Mouse (Mus musculus): ENCODE measurements around the gene Exoc3l4. TPM values are rescaled to one million over a fixed set of nuclear protein-coding genes. Genes with fewer than 3 reads are reported as not detected.

The Exoc3l4 gene
- polyA plus RNA-seq, 1 experiment from 2014 or later, result 9.4 TPM

- no peaks in the 10 kb centered on the region for H3K36me3 ChIP-seq (ENCODE audit: control insufficient read depth, insufficient read depth, low read length)
- H3K27ac ChIP-seq (replicated peaks in 1 of 2; ENCODE audit: control insufficient read depth in 1 of 2, insufficient read depth in 1 of 2, low read depth in 2 of 2, low read length in 2 of 2), result no peak overlapping the region
- peaks cover 30 to 41% of the 10 kb centered on the region in 2 experiments for H3K4me1 ChIP-seq (ENCODE audit: control insufficient read depth in 2 of 2, insufficient read depth in 2 of 2, low read length in 2 of 2)
- peaks cover 60% of the 10 kb centered on the region for H3K27me3 ChIP-seq (ENCODE audit: control insufficient read depth, insufficient read depth, low read length)
- no peak overlapping the region for H3K4me3 ChIP-seq (ENCODE audit: control insufficient read depth in 1 of 2, insufficient read depth in 1 of 2, low read depth in 1 of 2, low read length in 2 of 2)
- ATAC-seq (ENCODE audit: insufficient number of reproducible peaks, insufficient read depth, low FRiP score, low read depth), result no peak
- no peak overlapping the region for H3K9ac ChIP-seq (ENCODE audit: low read length)
- 45% methylated on average over 9 of the region's 9 CpGs for WGBS
- H3K4me2 ChIP-seq (ENCODE audit: low read length), result no peak overlapping the region
- H3K9me3 ChIP-seq (ENCODE audit: control insufficient read depth, low read length), result no peaks in the 10 kb centered on the region
These were observed 7.7 kb downstream of the Exoc3l4 start for GRCm38 (mm10) chr12:111424547-111424946.

GRCm38 (mm10) chr12:111425258-111425657, 8.4 kb downstream of the Exoc3l4 start:
- H3K4me1 ChIP-seq (ENCODE audit: control insufficient read depth in 2 of 2, insufficient read depth in 2 of 2, low read length in 2 of 2), result peaks cover 37 to 47% of the 10 kb centered on the region in 2 experiments
- H3K4me3 ChIP-seq (ENCODE audit: control insufficient read depth in 1 of 2, insufficient read depth in 1 of 2, low read depth in 1 of 2, low read length in 2 of 2), result no peak overlapping the region
- WGBS, result 5% methylated on average over 15 of the region's 15 CpGs
- no peak for ATAC-seq (ENCODE audit: insufficient number of reproducible peaks, insufficient read depth, low FRiP score, low read depth)
- H3K4me2 ChIP-seq (ENCODE audit: low read length), result no peak overlapping the region
- H3K27ac ChIP-seq (replicated peaks in 1 of 2; ENCODE audit: control insufficient read depth in 1 of 2, insufficient read depth in 1 of 2, low read depth in 2 of 2, low read length in 2 of 2), result no peak overlapping the region
- H3K9me3 ChIP-seq (ENCODE audit: control insufficient read depth, low read length), result no peaks in the 10 kb centered on the region
- peaks cover 66% of the 10 kb centered on the region for H3K27me3 ChIP-seq (ENCODE audit: control insufficient read depth, insufficient read depth, low read length)
- no peak overlapping the region for H3K9ac ChIP-seq (ENCODE audit: low read length)
- H3K36me3 ChIP-seq (ENCODE audit: control insufficient read depth, insufficient read depth, low read length), result no peaks in the 10 kb centered on the region

- H3K4me2 ChIP-seq (ENCODE audit: low read length), result no peak overlapping the region
- H3K4me3 ChIP-seq (ENCODE audit: control insufficient read depth in 1 of 2, insufficient read depth in 1 of 2, low read depth in 1 of 2, low read length in 2 of 2), result no peak overlapping the region
- peak; percentile 13; the same call in 1 of the 2 replicates for ATAC-seq (ENCODE audit: insufficient number of reproducible peaks, insufficient read depth, low FRiP score, low read depth)
- no peak overlapping the region for H3K9ac ChIP-seq (ENCODE audit: low read length)
- H3K27me3 ChIP-seq (ENCODE audit: control insufficient read depth, insufficient read depth, low read length), result peaks cover 70% of the 10 kb centered on the region
- H3K9me3 ChIP-seq (ENCODE audit: control insufficient read depth, low read length), result no peaks in the 10 kb centered on the region
- H3K27ac ChIP-seq (replicated peaks in 1 of 2; ENCODE audit: control insufficient read depth in 1 of 2, insufficient read depth in 1 of 2, low read depth in 2 of 2, low read length in 2 of 2), result no peak overlapping the region
- 15% methylated on average over 29 of the region's 29 CpGs for WGBS
- H3K36me3 ChIP-seq (ENCODE audit: control insufficient read depth, insufficient read depth, low read length), result no peaks in the 10 kb centered on the region
- H3K4me1 ChIP-seq (ENCODE audit: control insufficient read depth in 2 of 2, insufficient read depth in 2 of 2, low read length in 2 of 2), result peaks cover 38 to 47% of the 10 kb centered on the region in 2 experiments
These were observed 9.1 kb downstream of the Exoc3l4 start for GRCm38 (mm10) chr12:111425789-111426460.

- WGBS, result 54% methylated on average over 12 of the region's 12 CpGs
- H3K36me3 ChIP-seq (ENCODE audit: control insufficient read depth, insufficient read depth, low read length), result no peaks in the 10 kb centered on the region
- no peak overlapping the region for H3K9ac ChIP-seq (ENCODE audit: low read length)
- no peak overlapping the region for H3K27ac ChIP-seq (replicated peaks in 1 of 2; ENCODE audit: control insufficient read depth in 1 of 2, insufficient read depth in 1 of 2, low read depth in 2 of 2, low read length in 2 of 2)
- H3K4me3 ChIP-seq (ENCODE audit: control insufficient read depth in 1 of 2, insufficient read depth in 1 of 2, low read depth in 1 of 2, low read length in 2 of 2), result no peak overlapping the region
- ATAC-seq (ENCODE audit: insufficient number of reproducible peaks, insufficient read depth, low FRiP score, low read depth), result no peak
- peaks cover 33 to 47% of the 10 kb centered on the region in 2 experiments for H3K4me1 ChIP-seq (ENCODE audit: control insufficient read depth in 2 of 2, insufficient read depth in 2 of 2, low read length in 2 of 2)
- H3K4me2 ChIP-seq (ENCODE audit: low read length), result no peak overlapping the region
- H3K27me3 ChIP-seq (ENCODE audit: control insufficient read depth, insufficient read depth, low read length), result peaks cover 76% of the 10 kb centered on the region
- H3K9me3 ChIP-seq (ENCODE audit: control insufficient read depth, low read length), result no peaks in the 10 kb centered on the region
These were observed 10.8 kb downstream of the Exoc3l4 start for GRCm38 (mm10) chr12:111427438-111428113.

GRCm38 (mm10) chr12:111428364-111428763, 11.5 kb downstream of the Exoc3l4 start:
- Histone ChIP-seq H3K9me3 (ENCODE audit: control insufficient read depth, low read length) (no peaks in the 10 kb centered on the region), H3K4me2 (ENCODE audit: low read length) (peak overlapping the region; percentile 83), H3K36me3 (ENCODE audit: control insufficient read depth, insufficient read depth, low read length) (no peaks in the 10 kb centered on the region), H3K27ac (replicated peaks in 1 of 2; ENCODE audit: control insufficient read depth in 1 of 2, insufficient read depth in 1 of 2, low read depth in 2 of 2, low read length in 2 of 2) (no peak overlapping the region), H3K4me3 (ENCODE audit: control insufficient read depth in 1 of 2, insufficient read depth in 1 of 2, low read depth in 1 of 2, low read length in 2 of 2) (no peak overlapping the region), H3K4me1 (ENCODE audit: control insufficient read depth in 2 of 2, insufficient read depth in 2 of 2, low read length in 2 of 2) (peaks cover 33 to 50% of the 10 kb centered on the region in 2 experiments), H3K9ac (ENCODE audit: low read length) (0 out of 2 replicates have a peak overlapping the region, but pooled peaks have one; percentile 72), H3K27me3 (ENCODE audit: control insufficient read depth, insufficient read depth, low read length) (peaks cover 74% of the 10 kb centered on the region)
- WGBS, result 27% methylated on average over 8 of the region's 8 CpGs
- no peak for ATAC-seq (ENCODE audit: insufficient number of reproducible peaks, insufficient read depth, low FRiP score, low read depth)

GRCm38 (mm10) chr12:111428961-111429911, 12.4 kb downstream of the Exoc3l4 start:
- Histone ChIP-seq H3K4me2 (ENCODE audit: low read length) (peak overlapping the region; percentile 83), H3K9ac (ENCODE audit: low read length) (peak overlapping the region; percentile 72), H3K27me3 (ENCODE audit: control insufficient read depth, insufficient read depth, low read length) (peaks cover 65% of the 10 kb centered on the region), H3K27ac (replicated peaks in 1 of 2; ENCODE audit: control insufficient read depth in 1 of 2, insufficient read depth in 1 of 2, low read depth in 2 of 2, low read length in 2 of 2) (peak overlapping the region; percentile 42 to 53), H3K4me3 (ENCODE audit: control insufficient read depth in 1 of 2, insufficient read depth in 1 of 2, low read depth in 1 of 2, low read length in 2 of 2) (peak overlapping the region; percentile 46 to 50), H3K9me3 (ENCODE audit: control insufficient read depth, low read length) (no peaks in the 10 kb centered on the region), H3K36me3 (ENCODE audit: control insufficient read depth, insufficient read depth, low read length) (no peaks in the 10 kb centered on the region), H3K4me1 (ENCODE audit: control insufficient read depth in 2 of 2, insufficient read depth in 2 of 2, low read length in 2 of 2) (peaks cover 33 to 49% of the 10 kb centered on the region in 2 experiments)
- no peak for ATAC-seq (ENCODE audit: insufficient number of reproducible peaks, insufficient read depth, low FRiP score, low read depth)
- WGBS, result under 1% methylated on average over 40 of the region's 40 CpGs
